Mouse (Mus musculus) MN1 (cell line): ENCODE measurements around the gene Pik3ca.
A peak's percentile ranks its signal among the peaks of the same experiment; 100 is the strongest.

ENCODE experiments used
- DNase-seq: peaks from one replicate; pipeline ENCODE4 v3.0.0-alpha.2; 2016; ENCODE audit warnings: low spot score

Pik3ca gene

DNA sequence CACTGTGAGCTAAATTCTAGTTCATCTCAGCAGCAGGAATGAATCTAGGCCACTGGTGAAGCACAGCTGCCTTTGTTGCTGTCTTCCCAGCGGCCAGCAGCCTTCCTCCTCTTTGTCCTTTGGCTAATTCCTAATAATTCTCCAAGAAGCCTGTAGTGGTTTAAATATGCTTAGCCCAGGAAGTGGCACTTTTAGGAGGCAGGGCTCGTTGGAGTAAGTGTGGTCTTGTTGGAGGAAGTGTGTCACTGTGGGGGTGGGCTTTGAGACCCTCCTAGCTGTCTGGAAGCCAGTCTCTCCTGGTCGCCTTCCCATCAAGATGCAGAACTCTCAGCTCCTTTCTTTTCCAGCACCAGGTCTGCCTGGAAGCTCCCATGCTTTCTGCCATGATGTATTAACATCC lies 108.4 kb downstream of the Pik3ca start:
- DNase-seq, result no peak

DNA sequence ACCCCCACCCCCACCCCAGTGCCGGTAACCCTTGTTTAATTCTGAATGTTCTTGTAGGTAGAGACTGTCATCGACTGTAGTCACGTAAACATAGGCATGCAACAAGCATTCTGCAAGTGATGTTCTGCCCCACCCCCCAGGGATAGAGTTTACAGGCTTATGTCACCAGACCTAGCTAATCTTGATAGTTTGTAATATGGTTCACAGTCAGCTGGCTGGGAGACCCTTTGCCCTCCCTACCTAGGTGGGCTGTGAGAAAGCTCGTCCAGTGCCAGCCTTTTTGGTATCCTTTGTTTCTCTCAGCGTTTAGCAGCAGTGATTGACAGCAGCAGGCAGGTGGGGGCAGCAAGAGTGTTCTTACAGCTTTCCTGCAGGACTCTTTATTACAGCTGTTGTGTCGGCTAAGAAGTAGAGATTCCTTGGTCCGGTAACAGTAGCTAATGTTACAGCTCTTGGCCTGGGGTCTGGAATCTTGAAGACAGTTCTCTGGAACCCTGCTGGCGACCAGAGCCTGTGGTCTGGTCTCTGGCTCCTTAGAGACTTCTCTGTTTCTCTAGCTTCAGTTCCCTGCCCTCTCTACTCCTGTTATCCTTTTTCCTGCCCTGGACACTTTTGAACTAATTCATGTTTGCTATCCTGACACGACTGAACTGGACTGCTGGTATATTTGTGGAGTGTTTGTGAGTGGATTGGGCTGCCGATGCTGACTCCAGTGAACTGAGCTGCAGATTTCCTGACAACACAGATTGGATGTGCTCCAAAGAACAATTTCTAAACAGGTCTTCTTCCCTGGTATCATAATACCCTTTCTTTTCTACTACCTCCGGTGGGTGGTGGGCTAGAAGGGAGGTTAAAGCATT lies 109.1 kb downstream of the Pik3ca start:
- no peak for DNase-seq

DNA sequence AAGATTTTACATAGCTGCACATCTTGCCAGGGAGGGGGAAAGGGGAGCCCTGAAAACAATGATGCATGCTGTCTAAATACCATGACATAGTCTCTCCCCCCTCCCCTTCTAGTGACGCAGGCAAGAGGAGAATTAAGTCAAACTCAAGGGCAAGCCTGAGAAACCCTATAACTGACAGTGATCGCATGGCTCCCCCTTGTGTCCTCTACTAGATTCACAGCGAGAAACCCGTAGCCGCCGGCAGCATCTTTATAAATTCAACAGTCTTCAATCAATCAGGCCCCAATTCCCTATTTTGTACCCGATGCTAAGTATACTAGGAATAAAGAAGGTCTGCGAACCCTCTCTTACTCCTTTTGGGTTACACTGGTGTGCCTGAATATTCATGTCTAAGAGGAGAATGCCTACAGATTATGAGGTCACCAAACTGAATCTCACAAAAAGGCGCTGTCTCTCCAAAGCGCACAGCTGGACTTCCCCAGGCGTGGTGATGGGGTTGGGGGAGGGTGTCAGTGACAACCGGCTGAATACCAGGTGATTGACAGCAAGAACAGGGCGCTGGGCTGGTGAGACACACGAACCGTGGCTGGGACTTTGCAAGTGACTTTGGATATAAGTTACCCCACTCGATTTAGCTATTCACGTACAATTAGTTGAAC lies 111.3 kb downstream of the Pik3ca start:
- peak; percentile 86 for DNase-seq

DNA sequence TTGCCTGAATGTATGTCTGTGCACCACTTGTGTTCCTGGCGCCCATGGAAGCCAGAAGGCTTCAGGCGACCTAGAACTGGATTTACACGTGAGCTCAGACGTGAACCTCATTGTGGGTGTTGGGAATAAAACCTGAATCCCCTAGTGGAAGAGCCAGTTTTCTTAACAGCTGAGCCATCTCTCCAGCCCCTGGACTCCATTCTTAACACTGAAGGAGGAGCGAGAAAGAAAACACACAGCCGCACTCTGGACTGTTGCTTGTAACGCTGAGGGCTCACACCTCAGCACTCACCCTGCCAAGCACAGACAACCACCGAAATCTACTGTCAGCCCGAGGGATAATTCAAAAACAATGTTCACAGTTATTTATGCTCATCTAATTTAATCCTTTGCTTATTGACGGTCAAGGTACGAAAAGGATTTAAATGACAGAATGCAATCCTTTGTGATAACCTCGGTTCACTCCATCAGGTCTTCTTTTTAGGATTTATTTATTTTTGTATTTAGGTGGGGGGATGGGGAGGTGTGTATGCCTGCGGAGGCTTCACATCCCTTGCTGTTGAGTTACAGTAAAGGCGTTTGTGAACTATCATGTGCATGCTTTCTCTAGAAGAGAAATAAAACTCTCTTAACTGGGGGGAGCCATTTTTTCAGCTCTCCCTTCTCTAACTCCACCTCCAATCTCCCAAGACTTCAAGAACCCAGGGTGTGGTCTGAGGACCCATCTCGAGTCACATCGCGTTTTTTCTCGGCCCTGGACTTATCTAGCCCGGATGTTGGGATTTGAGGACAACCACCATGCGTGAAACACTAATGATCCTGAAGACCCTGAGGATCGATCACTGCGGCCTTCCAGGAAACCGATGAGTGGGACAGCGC lies 112.3 kb downstream of the Pik3ca start, which contains the start of gene Zfp639:
Zfp639 (plus strand) TSS at position 764 of the 879 bp plus-strand sequence.
- peak; percentile 61 for DNase-seq

DNA sequence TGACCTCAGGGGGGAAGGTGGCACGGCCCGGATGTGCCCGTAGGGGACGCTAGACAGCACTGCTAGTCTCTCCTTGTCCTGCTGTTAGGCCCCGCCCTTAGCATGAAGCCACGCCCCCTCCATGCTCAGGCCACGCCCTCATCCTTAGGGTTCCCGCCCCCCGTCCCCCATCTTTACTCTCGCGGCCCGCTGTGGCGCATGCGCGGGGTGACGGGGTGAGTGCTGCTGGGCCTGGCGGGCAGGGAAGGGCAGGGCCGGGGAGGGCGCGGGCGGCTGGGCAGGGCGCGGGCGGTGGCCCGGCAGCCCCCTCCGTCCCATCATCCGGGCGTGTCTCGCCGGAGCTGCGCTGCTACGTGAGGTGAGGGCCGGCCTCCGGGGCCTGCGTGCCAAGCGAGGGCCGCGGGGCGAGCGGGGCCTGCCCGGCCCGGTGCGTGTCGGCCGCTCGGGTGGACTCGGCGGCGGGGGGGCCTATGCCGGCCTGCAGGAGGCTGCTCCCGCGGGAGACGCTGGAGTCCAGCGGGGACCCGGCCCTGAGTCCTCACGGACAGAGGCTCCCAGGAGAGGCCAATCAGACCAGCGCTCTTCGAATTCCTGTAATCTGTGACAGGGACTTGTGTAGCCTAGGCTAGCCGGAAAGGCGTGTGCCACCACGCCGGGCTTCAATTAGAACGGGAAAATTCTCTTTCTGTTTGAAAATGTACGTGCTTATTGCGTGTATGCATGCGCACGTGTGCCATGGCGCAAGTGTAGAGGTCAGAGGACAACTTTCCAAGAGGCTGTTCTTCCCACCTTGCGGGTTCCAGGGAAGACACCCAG lies 113.1 kb downstream of the Pik3ca start:
- peak; percentile 97 for DNase-seq

DNA sequence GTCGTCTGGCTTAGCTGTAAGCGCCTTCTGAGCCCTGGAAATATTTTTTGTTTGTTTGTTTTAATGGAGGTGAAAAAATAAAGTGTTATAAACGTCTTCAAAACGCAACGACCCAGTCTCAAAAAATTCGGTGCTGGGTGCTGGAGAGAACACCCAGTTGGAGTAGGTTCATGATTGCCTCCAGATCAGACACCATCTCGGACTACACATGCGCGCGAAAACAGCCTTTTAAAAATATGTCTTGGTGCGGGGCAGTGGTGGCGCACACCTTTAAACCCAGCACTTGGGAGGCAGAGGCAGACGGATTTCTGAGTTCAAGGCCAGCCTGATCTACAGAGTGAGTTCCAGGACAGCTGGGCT lies 113.7 kb downstream of the Pik3ca start:
- peak; percentile 52 for DNase-seq

DNA sequence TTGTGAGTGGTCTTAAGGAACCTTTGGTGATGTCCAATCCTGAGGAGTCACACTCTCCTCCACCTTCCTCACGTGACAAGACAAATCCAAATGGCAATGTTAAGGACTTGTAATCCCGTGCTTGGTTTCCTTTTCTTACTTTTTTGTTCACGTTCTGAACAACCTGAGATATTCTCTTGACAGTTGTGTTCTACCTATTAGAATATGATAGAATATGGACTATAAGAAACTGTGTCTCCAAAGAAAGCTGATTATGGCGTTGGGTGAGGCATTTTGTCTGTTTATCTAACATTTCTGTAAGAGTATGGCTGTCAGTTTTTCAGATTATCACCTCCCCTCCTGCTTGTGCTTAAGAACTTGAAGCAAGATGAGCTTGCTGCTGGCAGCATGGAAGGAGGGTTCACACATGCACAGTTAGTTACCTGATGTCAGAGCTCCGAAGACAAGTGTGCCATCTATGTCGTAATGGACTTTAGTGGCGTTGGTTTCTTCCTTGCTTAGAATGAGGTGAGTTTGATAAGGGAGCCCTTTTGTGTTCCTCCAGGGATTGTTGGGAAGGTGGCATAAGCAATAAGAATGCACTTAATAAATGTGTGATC lies 115.3 kb downstream of the Pik3ca start:
- no peak for DNase-seq

DNA sequence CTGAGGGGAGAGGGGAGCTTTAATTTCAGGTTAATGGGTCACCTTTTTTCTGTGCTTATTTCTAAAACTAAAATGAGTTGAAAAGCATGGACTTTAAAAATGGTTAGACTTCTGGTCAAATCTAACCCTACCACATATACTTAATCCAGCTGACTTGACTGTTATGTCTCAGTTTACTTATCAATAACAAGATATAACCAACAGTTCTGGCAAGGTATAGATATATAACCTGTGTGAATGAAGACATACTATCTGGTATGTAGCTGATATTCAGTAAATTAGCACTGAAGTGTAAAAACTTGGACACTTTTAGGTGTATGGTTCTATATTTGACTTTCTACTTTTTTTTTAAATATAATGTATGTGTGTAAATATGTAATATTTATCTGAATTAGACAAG lies 116.1 kb downstream of the Pik3ca start:
- DNase-seq, result no peak
